Mouse (Mus musculus): Measurements from ENCODE around the gene Thsd7a.

Gene Thsd7a

GRCm38 (mm10) chr6:12393574-12394380 lies 355.4 kb downstream of the Thsd7a start:
- no peak for DNase-seq (ENCODE audit: low spot score in 2 of 2)

- no peak for DNase-seq (ENCODE audit: low spot score in 2 of 2)
These were observed 362.5 kb downstream of the Thsd7a start for GRCm38 (mm10) chr6:12386731-12387130.

GRCm38 (mm10) chr6:12385591-12385990 lies 363.6 kb downstream of the Thsd7a start:
- no peak for DNase-seq (ENCODE audit: low spot score in 2 of 2)

- no peak for DNase-seq (ENCODE audit: low spot score in 2 of 2)
These were observed 368.0 kb downstream of the Thsd7a start for GRCm38 (mm10) chr6:12381136-12381778.

DNA sequence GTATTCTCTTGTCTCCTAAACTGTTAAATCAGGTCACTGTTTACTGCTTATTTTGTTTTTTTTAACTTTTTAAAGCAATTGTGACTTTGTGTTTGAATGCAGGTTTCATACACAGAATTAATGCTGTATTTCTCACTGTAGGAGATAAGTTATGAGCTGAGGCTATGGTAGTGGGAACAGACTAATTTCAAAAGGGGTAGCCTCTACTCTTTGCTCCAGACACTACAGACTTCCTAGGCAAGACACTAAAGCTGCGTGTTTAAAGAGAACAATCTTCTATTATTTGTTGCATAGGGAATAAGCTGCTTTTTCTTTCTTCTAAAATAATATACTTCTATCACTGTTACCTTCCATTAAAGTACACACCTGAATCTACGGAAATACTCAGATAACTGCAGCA lies 368.5 kb downstream of the Thsd7a start:
- no peak for DNase-seq (ENCODE audit: low spot score in 2 of 2)

DNA sequence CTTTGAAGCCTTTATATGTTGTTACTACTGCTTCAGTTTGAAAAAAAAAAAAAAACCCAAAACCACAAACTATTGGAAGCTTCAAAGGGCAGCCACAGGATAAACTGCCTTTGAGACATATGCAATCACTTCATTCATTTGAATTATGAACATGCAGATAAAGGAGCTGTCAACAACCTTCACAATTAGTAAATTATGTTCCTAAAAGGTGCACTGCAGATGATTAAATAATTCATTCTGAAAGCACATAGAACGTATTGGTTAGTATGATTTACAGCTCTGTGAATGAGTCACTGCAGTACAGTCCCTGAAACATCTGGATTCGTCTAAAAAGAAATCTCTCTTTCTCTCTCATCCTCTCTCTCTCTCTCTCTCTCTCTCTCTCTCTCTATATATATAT lies 390.5 kb downstream of the Thsd7a start:
- DNase-seq (ENCODE audit: low spot score in 2 of 2): no peak

DNA sequence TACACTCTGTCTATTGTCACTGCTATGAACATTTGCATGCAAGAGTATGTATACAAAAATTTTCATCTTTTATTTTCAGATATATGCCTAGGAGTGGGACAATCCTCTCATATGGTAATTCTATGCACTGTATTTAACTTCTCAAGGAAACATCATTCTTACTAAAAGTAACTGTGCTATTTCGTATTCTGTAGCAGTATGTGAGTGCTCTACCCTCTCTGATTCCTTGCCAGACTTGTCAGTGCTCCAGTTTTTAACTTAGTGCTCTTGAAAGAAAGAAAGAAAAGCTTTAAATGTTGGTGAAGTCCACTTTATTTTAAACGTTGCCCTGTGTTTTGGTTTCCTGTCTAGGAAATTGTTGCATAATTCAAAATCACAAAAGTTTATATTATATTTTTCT lies 395.6 kb downstream of the Thsd7a start:
- DNase-seq (ENCODE audit: low spot score in 2 of 2): no peak

DNA sequence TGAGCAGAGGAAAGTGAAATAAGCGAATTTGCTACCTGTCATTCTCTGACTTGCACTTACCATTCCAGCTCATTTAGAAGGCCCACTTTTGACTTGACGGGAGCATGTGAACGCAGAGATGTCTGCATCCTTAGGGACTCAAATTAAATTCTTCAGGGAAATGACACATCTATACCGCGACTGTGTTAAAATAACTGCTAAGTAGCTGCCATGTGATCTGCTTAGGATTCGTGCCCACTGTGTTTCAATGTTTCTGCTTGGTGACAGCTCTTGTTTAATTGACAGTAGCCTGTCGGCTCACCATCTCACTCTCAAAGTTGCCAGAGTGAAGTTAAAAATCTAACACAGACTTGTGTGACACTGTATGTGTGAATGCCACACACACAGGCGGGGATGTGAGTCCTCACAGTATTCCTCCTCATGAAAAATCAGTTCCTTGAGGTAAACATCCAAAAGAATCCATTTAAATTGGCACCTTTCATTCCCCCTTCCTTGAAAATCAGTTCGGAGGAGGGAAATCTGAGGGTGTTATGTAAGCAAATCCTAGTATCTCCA lies 397.0 kb downstream of the Thsd7a start:
- DNase-seq (ENCODE audit: low spot score in 2 of 2): no peak

GRCm38 (mm10) chr6:12350753-12351152 lies 398.5 kb downstream of the Thsd7a start:
- DNase-seq (ENCODE audit: low spot score in 2 of 2): no peak

GRCm38 (mm10) chr6:12349105-12349759 lies 400.0 kb downstream of the Thsd7a start:
- DNase-seq (ENCODE audit: low spot score in 2 of 2): no peak

DNA sequence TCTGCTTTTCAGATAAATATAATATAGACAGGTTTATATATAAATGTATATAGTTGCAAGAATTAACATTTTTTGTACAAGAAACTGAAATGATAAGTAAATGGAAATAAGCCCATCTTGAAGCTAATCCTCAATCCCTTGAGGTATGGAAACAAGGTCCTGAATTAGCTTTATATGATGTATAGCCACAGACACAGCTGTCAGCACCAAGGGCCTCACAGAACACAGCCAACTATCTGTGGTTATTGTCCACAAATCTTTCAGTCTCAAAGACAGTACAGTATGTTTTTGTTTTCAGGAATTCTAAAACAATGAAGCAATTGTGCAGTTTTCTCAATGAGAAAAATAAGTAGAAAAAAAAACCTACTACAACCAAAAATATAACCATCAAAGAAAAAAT lies 400.5 kb downstream of the Thsd7a start:
- DNase-seq (ENCODE audit: low spot score in 2 of 2): no peak

- DNase-seq (ENCODE audit: low spot score in 2 of 2): no peak
These were observed 412.3 kb downstream of the Thsd7a start for GRCm38 (mm10) chr6:12336590-12337584.

GRCm38 (mm10) chr6:12315070-12315909 lies 433.9 kb downstream of the Thsd7a start:
- no peak for DNase-seq (ENCODE audit: low spot score in 2 of 2)

DNA sequence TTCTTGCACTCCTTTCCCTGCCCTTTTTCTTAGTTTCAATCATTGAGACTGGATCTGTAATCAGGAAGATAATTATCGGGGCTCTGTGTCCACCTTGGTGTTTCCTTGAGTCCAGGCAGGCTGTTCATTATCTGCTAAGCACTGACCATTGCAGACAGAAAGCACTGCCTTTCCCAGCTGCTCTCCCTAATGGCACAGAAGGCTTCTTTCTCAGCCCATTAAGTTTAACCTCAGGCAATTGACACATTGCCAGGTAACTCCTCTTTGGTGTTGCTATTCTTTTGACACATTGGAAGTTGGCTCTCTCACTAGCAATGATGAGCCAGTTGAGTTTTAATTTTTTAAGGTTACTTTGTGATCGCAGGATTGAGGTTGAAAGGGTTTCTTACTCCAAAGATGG lies 441.7 kb downstream of the Thsd7a start:
- no peak for DNase-seq (ENCODE audit: low spot score in 2 of 2)

DNA sequence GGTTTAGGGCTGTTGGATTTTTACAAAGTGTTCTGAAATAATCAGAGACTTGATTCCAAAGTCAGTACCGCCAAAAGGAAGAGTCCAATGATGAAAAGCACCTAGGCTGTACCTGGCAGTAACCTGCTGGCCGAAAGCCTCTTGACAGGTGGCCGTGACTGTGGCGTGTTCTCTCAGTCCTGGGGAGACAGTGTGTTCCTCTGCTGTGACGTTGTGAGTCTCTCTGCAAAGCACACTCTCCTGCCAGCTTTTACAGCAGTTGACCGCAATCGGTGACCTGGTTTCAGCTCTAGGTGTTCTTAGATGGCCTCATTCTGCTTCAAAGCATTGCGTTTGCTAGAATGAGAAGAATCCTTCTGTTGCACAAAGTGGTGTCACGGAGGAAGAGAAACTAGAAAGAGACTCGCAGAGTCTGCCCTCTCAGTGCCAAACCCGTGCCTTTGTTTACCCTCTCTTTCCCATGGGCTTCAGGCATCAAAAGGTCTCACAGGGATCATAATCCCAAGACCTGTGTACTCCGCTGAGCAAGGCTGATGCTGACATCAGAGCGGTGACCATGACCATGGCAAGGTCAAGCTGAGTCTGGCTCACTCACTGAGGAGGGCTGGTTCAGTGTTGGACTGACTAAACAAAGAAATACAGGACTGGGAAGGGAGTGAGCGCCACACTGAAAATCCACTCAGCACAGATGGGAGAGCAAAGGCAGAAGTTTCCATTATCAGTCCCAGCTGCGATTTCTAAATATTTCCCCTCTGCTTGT lies 486.4 kb downstream of the Thsd7a start:
- no peak for DNase-seq (ENCODE audit: low spot score in 2 of 2)
